Mouse (Mus musculus) common myeloid progenitor, adult 5-6 weeks (primary cell): ENCODE results near the gene Slc37a3. TPM values are rescaled to one million over a fixed set of nuclear protein-coding genes. Genes with fewer than 3 reads are reported as not detected.
"Not testable (repeated sequence)": the region's sequence is repeated elsewhere in the genome, so short reads cannot be mapped to it uniquely, and the experiment has no call there.

ENCODE experiments used
- ATAC-seq: replicated peaks from 2 replicates; pipeline ENCODE4 v1.8.0; 2016; ENCODE audit warnings: low read depth, mild to moderate bottlenecking, moderate TSS enrichment, inconsistent platforms; ENCODE audit not compliant: poor library complexity, severe bottlenecking
- total RNA-seq: library from RNA; stranded (forward); fragments of 200-1000, 187-1606 nt; gene quantifications from 2 replicates; pipeline ENCODE4 v1.2.3, GENCODE M21; 2017

The Slc37a3 gene
- total RNA-seq = 0.92 and 5.1 TPM in 2 replicates

DNA sequence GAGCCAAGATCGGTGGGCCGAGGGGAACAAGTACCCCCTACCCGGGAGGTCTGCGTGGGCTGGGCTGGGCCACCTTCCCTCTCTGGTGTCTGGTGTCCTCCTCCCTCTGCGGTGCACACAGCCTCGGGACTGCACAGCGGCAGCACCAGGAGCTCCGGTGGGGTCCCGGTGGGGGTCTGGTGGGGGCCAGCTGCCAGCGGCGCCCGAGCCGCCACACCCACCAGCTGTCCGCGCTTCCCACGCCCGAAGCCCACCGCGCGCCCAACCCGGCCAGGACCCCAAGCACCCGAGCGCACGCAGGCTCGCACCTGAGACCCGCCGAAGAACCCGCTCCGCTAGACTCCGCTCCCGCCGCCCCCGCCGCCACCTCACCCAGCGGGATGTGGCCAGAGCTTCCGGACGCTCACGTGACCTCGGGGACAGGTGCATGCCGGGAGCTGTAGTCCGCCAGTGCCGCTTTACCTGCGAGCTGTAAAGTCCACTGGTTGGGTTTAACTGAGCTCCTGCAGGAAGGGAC, at the start of gene Slc37a3:
Gene Slc37a3 (minus strand): TSS at position 365 of the 517 bp plus-strand sequence.
- no peak for ATAC-seq

DNA sequence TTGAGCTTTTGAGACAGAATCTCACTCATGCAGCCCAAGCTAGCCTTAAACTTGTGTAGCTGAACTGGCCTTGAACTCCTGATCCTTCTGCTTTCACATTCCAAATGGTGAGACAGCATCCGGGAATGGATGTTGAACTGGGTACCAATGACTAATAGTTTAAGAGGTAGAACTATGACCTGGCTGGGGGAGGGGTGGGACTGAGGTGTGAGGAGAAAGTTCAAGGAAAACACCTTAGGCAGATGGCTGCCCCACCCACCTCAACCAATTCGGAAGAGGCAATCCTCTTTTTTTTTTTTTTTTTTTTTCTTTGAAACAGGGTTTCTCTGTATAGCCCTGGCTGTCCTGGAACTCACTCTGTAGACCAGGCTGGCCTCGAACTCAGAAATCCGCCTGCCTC, 49.2 kb upstream of the Slc37a3 start:
- no peak for ATAC-seq

DNA sequence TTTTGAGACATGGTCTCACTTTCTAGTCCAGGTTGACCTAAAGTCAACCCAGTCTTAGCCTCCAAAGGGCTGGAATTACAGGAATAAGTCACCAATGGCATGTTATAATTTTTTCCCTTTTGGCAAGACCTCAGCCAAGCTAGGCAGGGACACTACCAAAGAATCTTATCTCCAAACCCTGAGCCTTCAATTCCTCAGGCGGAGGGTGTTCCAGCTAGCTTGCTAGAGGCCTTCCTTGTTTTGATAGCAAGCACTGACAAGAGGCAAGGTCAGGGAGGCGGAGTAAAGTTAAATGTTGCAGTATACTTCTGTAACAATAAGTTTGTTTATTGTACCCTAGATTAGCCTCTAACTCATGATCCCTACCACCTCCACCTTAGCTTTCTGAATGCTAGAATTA, 47.7 kb upstream of the Slc37a3 start:
- no peak for ATAC-seq

- ATAC-seq = no peak
Measured at GRCm38 (mm10) chr6:39423686-39424085, 46.2 kb upstream of the Slc37a3 start.

- ATAC-seq = no peak
Measured at GRCm38 (mm10) chr6:39423130-39423551, 45.7 kb upstream of the Slc37a3 start.

DNA sequence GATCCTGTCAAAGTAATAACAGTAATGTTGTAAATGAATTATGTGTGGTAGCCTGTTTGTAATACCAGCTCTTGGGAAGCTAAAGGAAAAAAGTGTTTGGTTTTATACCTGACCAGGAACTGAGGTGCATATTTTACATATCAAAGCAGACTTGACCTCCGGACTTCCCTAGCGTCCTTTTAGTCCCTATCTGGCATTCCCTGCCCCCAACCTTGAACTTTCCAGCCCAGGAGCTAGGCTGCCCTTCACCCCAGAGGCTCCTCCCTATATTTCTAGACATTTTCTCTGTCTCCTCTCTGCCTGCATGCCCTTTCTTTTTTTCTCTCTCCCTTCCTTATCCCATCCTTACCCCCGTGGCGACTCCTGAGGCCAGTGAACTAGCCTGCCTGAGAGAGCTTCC, 43.4 kb upstream of the Slc37a3 start:
- ATAC-seq = no peak

GRCm38 (mm10) chr6:39419851-39420721, 42.6 kb upstream of the Slc37a3 start, which contains the start of gene Mkrn1:
Mkrn1 (minus strand) TSS chr6:39420462.
- ATAC-seq = peak; percentile 78

- no peak for ATAC-seq
Measured at GRCm38 (mm10) chr6:39419386-39419850, 41.9 kb upstream of the Slc37a3 start.

GRCm38 (mm10) chr6:39416654-39417053, 39.2 kb upstream of the Slc37a3 start:
- ATAC-seq = not testable (repeated sequence)

DNA sequence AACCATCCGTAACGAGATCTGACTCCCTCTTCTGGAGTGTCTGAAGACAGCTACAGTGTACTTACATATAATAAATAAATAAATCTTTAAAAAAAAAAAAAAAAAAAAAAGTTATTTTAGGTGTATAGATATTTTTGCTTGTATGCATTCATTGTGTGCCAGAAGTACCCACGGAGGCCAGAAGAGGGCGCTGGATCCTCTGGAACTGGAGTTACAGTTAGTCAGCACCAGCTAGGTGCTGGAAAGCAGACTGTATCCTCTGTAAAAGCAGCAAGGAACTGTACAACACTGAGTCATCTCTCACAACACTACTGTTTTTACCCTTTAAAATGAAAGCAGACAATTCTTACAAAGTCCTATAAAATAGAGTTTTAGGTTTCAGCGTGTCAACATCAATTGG, 38.3 kb upstream of the Slc37a3 start:
- ATAC-seq = 0 out of 2 replicates have a peak, but pooled peaks have one; percentile 50

DNA sequence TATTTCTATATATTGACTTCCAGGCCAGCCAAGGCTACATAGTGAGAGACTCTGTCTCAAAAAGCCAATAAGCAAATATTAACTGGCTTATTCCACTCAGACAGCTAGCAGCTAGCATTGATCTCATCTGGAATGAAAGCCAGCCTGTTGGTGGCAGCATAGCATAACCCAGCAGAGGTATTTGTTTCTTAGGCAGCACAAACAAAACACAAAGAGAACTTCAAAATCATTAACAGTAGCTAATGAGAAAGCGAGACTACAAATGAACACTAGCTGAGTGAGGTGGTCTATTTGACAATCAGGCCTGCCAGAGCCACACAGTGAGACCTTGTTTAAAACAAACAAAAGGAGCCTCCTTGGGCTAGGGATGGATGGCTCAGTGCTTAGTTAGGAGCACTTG, 36.6 kb upstream of the Slc37a3 start:
- ATAC-seq = no peak

DNA sequence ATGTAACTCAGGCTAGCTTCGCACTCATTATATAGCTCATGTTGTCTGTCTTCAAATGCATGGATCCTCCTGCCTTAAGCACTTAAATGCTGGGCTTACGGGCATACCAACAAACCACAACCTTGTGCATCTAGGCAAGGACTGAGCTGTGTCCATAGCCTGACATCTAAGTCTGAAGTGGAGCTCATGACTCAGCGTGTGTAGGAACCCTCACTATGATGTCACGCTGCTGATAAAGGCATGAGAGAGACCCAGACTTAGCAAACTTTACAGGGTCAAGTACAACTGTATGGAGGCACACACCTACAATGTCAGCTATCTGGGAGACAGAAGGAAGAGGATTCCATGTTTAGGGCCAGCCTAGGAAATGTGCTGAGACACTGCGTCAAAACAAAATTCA, 29.0 kb upstream of the Slc37a3 start:
- ATAC-seq = no peak

DNA sequence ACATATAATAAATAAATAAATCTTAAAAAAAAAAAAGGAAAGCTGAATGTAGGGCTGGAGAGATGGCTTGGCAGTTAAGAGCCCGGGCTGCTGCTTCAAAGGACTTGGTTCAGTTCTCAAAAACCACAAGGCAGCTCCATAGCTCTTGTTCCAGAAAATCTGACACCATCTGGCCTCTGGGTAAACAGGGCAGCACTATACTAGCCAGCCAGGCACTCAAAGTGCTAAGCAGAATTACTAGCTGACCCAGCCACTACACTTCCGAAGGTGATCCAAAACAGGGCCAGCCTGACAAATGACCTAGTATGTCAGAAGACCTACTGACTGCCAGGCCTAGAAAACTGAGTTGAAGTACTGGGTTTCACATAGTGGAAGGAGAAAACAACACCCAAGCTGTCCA, 25.7 kb upstream of the Slc37a3 start:
- no peak for ATAC-seq

- ATAC-seq = 0 out of 2 replicates have a peak, but pooled peaks have one; percentile 22
Measured at GRCm38 (mm10) chr6:39400343-39400742, 22.9 kb upstream of the Slc37a3 start.

GRCm38 (mm10) chr6:39398342-39398741, 20.9 kb upstream of the Slc37a3 start:
- ATAC-seq = no peak

GRCm38 (mm10) chr6:39397046-39397445, 19.6 kb upstream of the Slc37a3 start:
- no peak for ATAC-seq

- ATAC-seq = no peak
Measured at GRCm38 (mm10) chr6:39395916-39396315, 18.4 kb upstream of the Slc37a3 start.

GRCm38 (mm10) chr6:39395471-39395870, 18.0 kb upstream of the Slc37a3 start:
- ATAC-seq = no peak

GRCm38 (mm10) chr6:39389988-39390387, 12.5 kb upstream of the Slc37a3 start:
- ATAC-seq = no peak

GRCm38 (mm10) chr6:39381125-39381880, 3.8 kb upstream of the Slc37a3 start, which contains the start of gene Rab19:
Rab19 (plus strand) TSS chr6:39381175.
- no peak for ATAC-seq

GRCm38 (mm10) chr6:39380276-39380675, 2.8 kb upstream of the Slc37a3 start:
- ATAC-seq = no peak
